Mouse (Mus musculus): Measurements from ENCODE around the gene Rasgef1c. TPM values are rescaled to one million over a fixed set of nuclear protein-coding genes. Genes with fewer than 3 reads are reported as not detected.

Gene Rasgef1c
- polyA plus RNA-seq, 1 experiment from 2014 or later = 5.7 TPM

GRCm38 (mm10) chr11:50016503-50016902 is 114.9 kb downstream of the Rasgef1c start:
- H3K27me3 ChIP-seq = no peaks in the 10 kb centered on the region
- 79% methylated on average over 5 of the region's 5 CpGs for WGBS
- H3K9me3 ChIP-seq (replicated peaks) = no peaks in the 10 kb centered on the region
- H3K4me3 ChIP-seq = no peak overlapping the region
- no peak overlapping the region for H3K9ac ChIP-seq
- no peak for ATAC-seq
- H3K4me1 ChIP-seq = no peaks in the 10 kb centered on the region
- H3K36me3 ChIP-seq (ENCODE audit: poor library complexity, severe bottlenecking) = no peaks in the 10 kb centered on the region
- no peak overlapping the region for H3K4me2 ChIP-seq
- H3K27ac ChIP-seq = no peak overlapping the region

DNA sequence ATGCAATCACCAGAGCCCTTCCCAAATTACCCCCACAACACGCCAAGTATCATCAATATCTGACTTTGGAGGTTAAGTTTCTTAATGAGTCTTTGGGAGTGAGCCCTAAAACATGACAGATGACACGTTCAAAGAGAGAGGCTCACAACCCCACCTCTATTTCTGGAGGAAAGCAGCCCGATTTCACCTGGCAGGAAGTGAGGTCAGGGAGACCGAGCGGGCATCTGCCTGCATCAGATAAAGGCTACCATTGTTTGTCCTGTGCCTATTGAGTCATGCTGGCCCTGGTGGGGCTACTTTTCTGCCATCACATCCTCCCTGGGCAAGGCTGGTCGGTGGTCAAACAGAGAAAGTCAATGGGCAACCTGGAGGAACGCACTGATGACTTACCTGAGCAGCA is 115.9 kb downstream of the Rasgef1c start:
- no peak overlapping the region for H3K27ac ChIP-seq
- H3K9ac ChIP-seq = no peak overlapping the region
- H3K4me1 ChIP-seq = no peaks in the 10 kb centered on the region
- H3K4me3 ChIP-seq = no peak overlapping the region
- ATAC-seq = no peak
- no peaks in the 10 kb centered on the region for H3K36me3 ChIP-seq (ENCODE audit: poor library complexity, severe bottlenecking)
- H3K4me2 ChIP-seq = no peak overlapping the region
- H3K9me3 ChIP-seq (replicated peaks) = no peaks in the 10 kb centered on the region
- no peaks in the 10 kb centered on the region for H3K27me3 ChIP-seq
- 82% methylated on average over 7 of the region's 7 CpGs for WGBS

GRCm38 (mm10) chr11:50018848-50019247 is 117.2 kb downstream of the Rasgef1c start:
- ATAC-seq = no peak
- Histone ChIP-seq H3K27me3 (peaks cover 6% of the 10 kb centered on the region; the same call in 1 of the 2 replicates), H3K9ac (no peak overlapping the region), H3K36me3 (ENCODE audit: poor library complexity, severe bottlenecking) (no peaks in the 10 kb centered on the region), H3K4me1 (no peaks in the 10 kb centered on the region), H3K27ac (no peak overlapping the region), H3K9me3 (replicated peaks) (no peaks in the 10 kb centered on the region), H3K4me2 (no peak overlapping the region), H3K4me3 (no peak overlapping the region)

- ATAC-seq = no peak
- H3K4me1 ChIP-seq = peaks cover 7% of the 10 kb centered on the region
- peaks cover 7% of the 10 kb centered on the region; the same call in 1 of the 2 replicates for H3K27me3 ChIP-seq
- H3K9ac ChIP-seq = no peak overlapping the region
- H3K4me2 ChIP-seq = no peak overlapping the region
- H3K36me3 ChIP-seq (ENCODE audit: poor library complexity, severe bottlenecking) = no peaks in the 10 kb centered on the region
- WGBS = 70% methylated on average over 3 of the region's 3 CpGs
- H3K27ac ChIP-seq = no peak overlapping the region
- H3K9me3 ChIP-seq (replicated peaks) = no peaks in the 10 kb centered on the region
- H3K4me3 ChIP-seq = no peak overlapping the region
These were observed 120.5 kb downstream of the Rasgef1c start for GRCm38 (mm10) chr11:50022085-50022484.

DNA sequence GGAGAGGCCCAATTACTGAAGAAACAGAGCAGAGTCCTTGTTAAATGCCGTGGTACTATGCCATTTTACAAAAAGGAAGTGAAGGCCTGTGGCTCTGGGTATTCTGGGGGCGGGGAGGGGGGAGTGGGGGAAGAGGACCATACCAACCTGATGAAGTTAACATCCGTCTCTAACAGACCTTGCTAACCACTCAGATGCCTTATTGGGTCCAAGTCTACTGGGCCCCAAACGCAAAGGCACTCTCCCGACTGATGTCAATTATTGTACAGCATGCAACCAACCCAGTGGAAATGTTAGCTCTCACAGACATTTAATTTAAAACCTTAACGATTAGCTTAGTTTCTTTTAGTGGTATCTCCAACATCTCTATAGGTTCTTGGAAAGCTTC is 122.8 kb downstream of the Rasgef1c start:
- WGBS = 59% methylated on average over 6 of the region's 6 CpGs
- H3K4me3 ChIP-seq = peak overlapping the region; percentile 98
- peaks cover 30% of the 10 kb centered on the region for H3K4me1 ChIP-seq
- peak; percentile 48 for ATAC-seq
- peak overlapping the region; percentile 93 for H3K27ac ChIP-seq
- H3K9me3 ChIP-seq (replicated peaks) = no peaks in the 10 kb centered on the region
- H3K9ac ChIP-seq = no peak overlapping the region
- H3K36me3 ChIP-seq (ENCODE audit: poor library complexity, severe bottlenecking) = no peaks in the 10 kb centered on the region
- H3K27me3 ChIP-seq = peaks cover 7% of the 10 kb centered on the region; the same call in 1 of the 2 replicates
- peak overlapping the region; percentile 72 for H3K4me2 ChIP-seq

- H3K27ac ChIP-seq = peak within 1 kb of the TSS; percentile 93
- no peaks in the 10 kb centered on the region for H3K36me3 ChIP-seq (ENCODE audit: poor library complexity, severe bottlenecking)
- H3K9me3 ChIP-seq (replicated peaks) = no peaks in the 10 kb centered on the region
- peak within 1 kb of the TSS; percentile 72 for H3K4me2 ChIP-seq
- H3K4me3 ChIP-seq = peak within 1 kb of the TSS; percentile 98
- H3K27me3 ChIP-seq = peaks cover 7% of the 10 kb centered on the region; the same call in 1 of the 2 replicates
- H3K9ac ChIP-seq = peak within 1 kb of the TSS; percentile 99
- 1% methylated on average over 101 of the region's 129 CpGs for WGBS
- peak; percentile 89 for ATAC-seq
- H3K4me1 ChIP-seq = peaks cover 35% of the 10 kb centered on the region
These were observed 123.4 kb downstream of the Rasgef1c start, which contains the start of gene Rnf130 for GRCm38 (mm10) chr11:50024833-50025720. Rnf130 (plus strand) TSS chr11:50025346.

DNA sequence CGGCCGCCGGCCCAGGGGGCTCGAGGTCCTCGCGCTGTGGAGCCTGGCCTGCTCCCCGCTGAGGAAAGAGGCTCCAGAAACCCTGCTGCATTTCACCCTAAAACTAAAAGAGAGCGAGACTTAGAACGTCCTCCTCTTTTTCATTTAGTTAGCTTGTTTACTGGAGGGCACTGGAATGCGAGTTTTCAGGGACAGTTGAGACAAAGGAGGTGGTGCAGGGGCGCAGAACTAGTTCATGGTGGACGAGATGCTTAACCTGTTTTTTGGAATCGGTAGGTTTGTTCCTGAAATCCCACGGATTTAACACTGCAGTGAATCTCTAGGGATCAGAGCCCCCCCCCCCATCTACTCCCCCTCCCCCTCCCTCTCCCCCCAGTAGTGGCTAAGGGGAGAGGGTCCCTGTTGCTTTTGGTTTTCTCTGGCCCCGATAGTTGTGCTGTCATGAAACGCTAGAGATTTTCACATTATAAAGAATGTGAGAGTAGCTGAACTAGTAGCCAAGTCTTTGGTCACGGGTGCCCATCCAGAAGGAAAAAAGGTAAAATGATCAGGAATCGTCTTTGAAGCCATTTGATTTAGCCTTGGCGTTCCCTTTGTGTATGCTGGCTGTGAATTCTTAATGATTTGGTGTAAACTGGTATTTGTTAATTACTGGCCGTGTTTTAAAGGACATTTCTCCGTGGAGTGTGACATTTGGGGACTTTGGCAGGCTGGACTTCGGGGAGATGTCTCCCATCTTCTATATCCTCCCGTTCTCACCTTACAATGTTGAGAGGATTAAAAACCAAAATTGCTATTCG is 124.3 kb downstream of the Rasgef1c start:
- H3K4me2 ChIP-seq = peak overlapping the region; percentile 72
- peak; percentile 30; the same call in 1 of the 2 replicates for ATAC-seq
- H3K27me3 ChIP-seq = peaks cover 7% of the 10 kb centered on the region; the same call in 1 of the 2 replicates
- peaks cover 37% of the 10 kb centered on the region for H3K4me1 ChIP-seq
- peak overlapping the region; percentile 99 for H3K9ac ChIP-seq
- H3K36me3 ChIP-seq (ENCODE audit: poor library complexity, severe bottlenecking) = no peaks in the 10 kb centered on the region
- peak overlapping the region; percentile 93 for H3K27ac ChIP-seq
- WGBS = 2% methylated on average over 22 of the region's 24 CpGs
- peak overlapping the region; percentile 98 for H3K4me3 ChIP-seq
- no peaks in the 10 kb centered on the region for H3K9me3 ChIP-seq (replicated peaks)

- no peak for ATAC-seq
- Histone ChIP-seq H3K27me3 (peaks cover 7% of the 10 kb centered on the region; the same call in 1 of the 2 replicates), H3K4me1 (peaks cover 37% of the 10 kb centered on the region), H3K9me3 (replicated peaks) (no peaks in the 10 kb centered on the region), H3K4me3 (peak overlapping the region; percentile 98), H3K36me3 (ENCODE audit: poor library complexity, severe bottlenecking) (no peaks in the 10 kb centered on the region), H3K9ac (peak overlapping the region; percentile 99), H3K4me2 (peak overlapping the region; percentile 72), H3K27ac (peak overlapping the region; percentile 93)
- WGBS = 19% methylated on average over 3 of the region's 3 CpGs
These were observed 125.0 kb downstream of the Rasgef1c start for GRCm38 (mm10) chr11:50026521-50027090.

DNA sequence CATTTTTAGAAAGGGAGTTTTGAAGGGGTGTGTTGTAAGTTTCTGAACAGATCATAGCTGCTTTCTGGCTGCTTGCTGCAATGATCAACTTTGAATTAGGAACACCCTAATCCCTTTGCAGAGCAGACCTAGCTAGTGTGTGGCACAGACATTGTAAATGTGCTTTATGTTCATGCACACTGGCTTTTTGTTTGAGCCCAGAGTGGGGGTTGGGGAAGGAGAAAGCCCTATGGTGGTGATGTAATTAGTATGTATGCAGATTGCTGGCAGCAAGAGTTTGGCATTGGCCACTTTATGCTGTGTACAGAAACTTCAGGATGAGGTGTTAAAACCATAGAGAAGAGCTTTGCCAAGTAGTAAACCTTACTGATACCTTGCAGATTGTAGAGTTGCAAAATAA is 126.8 kb downstream of the Rasgef1c start:
- peak overlapping the region; percentile 72 for H3K4me2 ChIP-seq
- peaks cover 46% of the 10 kb centered on the region for H3K4me1 ChIP-seq
- H3K9me3 ChIP-seq (replicated peaks) = no peaks in the 10 kb centered on the region
- peak overlapping the region; percentile 33 for H3K27ac ChIP-seq
- no peaks in the 10 kb centered on the region for H3K36me3 ChIP-seq (ENCODE audit: poor library complexity, severe bottlenecking)
- peak; percentile 34; the same call in 1 of the 2 replicates for ATAC-seq
- H3K9ac ChIP-seq = peak overlapping the region; percentile 41
- peaks cover 6% of the 10 kb centered on the region; the same call in 1 of the 2 replicates for H3K27me3 ChIP-seq
- peak overlapping the region; percentile 98; the same call in 1 of the 2 replicates for H3K4me3 ChIP-seq
